Mouse (Mus musculus): ENCODE measurements around the gene Pdxdc1.
"Not testable (repeated sequence)": the region's sequence is repeated elsewhere in the genome, so short reads cannot be mapped to it uniquely, and the experiment has no call there.

Pdxdc1 gene

DNA sequence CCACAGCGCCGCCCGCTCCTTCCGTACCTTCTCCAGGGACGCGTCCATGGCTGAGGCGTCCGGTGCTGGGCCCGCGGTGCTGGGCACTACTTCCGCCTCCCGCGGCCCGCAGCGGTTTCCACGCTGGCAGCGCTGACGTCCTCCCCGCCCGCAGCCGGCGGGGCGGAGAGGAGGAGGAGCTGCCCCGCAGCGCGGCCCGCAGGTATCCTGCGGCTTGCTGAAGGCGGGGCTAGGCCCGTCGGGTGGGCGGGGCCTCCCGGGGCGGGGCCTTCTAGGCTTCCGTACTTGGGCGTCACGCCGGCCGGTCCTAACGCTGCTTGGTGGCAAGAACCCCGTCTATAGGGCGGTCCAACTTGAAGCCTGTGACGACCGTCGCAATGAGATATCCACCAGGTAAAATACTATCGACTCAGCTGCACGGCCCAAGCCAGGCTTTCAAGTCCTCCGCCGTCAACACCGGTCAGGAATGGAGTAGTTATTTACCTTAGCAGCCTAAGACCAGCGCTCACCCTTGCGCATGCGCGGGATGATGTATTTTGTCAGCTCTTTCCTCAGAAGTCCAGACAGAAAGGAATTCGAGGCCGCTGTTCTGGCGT is at the start of gene Pdxdc1, which contains the start of gene Mpv17l:
Pdxdc1 (minus strand) TSS at position 244 of the 596 bp plus-strand sequence.
Mpv17l (plus strand) TSS at position 274 of the 596 bp plus-strand sequence.
- DNase-seq (ENCODE audit: inconsistent age in 2 of 2, low spot score in 1 of 2): peak; percentile 98 to 100

DNA sequence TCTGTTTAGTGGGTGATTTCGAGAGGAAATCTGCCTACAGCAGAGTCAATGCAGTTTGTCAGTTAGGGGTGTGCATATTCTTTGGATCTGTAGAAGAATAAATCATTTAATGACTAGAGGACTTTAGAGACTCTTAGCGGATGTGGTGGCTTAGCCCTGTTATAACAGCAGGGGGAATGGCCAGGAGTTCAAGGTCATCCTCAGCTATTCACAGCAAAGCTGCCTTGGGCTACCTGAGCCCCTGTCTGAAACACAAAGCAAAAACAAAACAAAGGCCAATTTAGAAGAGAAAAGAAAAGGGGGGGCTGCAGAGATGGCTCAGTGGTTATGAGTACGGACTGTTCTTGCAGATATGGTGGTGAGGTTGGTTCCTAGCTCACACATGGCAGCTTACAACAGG is 48.3 kb upstream of the Pdxdc1 start:
- no peak for DNase-seq (ENCODE audit: inconsistent age in 2 of 2, low spot score in 1 of 2)

GRCm38 (mm10) chr16:13946306-13946705 is 43.4 kb upstream of the Pdxdc1 start:
- no peak for DNase-seq (ENCODE audit: inconsistent age in 2 of 2, low spot score in 1 of 2)

DNA sequence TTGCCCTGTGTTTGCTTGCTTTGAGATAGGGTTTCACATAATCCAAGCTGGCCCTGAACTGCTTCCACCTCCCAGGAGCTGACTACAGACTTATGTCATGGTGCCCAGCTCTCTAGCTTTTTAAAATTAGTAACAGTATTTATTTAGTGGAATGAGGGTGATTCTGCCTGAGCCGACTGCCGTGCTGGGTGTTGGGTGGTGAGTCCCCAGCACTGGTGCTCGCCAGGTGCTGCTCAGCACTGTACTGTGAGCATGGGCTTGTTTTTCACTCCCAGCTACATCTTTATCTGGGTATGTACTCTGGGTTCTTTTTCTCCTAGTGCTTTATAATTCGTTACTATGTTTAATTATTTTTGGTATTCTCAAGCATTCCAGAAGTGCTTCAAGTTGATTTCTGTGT is 42.2 kb upstream of the Pdxdc1 start:
- DNase-seq (ENCODE audit: inconsistent age in 2 of 2, low spot score in 1 of 2): no peak

DNA sequence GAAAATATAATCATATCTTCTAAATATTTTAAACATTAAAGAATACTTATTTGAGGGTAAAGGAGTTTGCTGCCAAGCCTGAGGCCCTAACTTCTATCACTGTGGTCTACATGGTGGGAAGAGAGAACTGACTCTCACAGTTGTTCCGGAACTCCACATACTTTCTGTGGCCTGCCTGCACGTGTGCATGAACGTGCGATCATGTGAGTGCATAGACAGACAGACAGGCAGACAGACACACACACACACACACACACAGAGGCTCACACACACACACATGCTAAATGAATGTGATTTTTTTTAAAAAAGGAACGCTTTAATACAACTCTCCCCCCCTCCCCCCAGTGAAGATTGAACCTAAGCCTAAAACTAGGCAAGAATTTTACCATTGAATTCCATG is 41.8 kb upstream of the Pdxdc1 start:
- no peak for DNase-seq (ENCODE audit: inconsistent age in 2 of 2, low spot score in 1 of 2)

DNA sequence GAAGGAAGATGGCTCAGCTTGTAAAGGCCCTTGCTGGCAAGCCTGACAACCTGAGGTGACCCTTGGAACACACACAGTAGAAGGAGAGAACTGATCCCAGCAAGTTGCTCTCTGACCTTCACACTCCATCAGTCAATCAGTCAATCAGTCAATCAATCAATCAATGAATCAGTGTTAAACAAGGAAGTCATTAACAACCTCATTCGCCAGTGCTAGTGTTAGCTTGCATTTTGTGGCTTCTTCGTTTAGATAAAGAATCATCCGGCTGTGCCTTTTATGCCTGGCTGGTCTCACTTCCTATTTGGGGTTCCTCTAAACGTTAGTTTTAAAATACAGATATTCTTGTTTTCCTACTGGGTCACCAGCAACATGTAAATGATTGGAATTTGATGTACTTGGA is 41.2 kb upstream of the Pdxdc1 start:
- no peak for DNase-seq (ENCODE audit: inconsistent age in 2 of 2, low spot score in 1 of 2)

- DNase-seq (ENCODE audit: inconsistent age in 2 of 2, low spot score in 1 of 2): no peak
These were observed 38.0 kb upstream of the Pdxdc1 start for GRCm38 (mm10) chr16:13940847-13941395.

DNA sequence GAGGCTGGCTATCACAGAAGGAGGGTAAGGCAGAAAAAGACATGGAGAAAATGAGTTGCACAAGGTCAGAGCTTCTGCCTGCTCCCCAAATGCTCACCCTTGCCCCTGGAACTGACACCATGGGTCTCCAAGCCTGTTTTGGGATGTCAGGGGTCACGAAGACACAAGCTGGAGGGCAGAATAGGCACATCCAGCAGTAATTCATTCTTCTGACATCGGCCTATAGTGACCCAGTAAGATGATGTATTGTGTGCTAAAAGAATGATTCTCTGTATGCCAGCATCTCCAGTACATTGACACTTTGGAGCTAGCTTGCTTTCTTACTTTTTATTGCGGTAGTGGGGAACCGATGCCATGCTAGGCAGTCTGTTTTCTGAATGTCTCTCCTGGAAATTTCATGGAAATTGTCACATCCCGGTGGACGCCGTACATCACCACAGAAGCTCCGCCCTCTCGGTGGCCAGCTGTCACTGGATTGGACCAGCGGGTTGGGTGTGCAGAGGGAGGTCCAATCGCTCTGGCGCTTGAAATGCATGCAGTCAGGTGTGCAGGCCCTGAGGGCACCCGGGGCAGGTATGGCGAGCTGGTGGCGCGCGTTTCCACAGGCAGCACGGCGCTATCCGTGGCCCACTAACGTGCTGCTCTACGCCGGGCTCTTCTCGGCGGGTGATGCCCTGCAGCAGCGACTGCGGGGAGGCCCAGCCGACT is 37.4 kb upstream of the Pdxdc1 start:
- peak; percentile 76 to 87 for DNase-seq (ENCODE audit: inconsistent age in 2 of 2, low spot score in 1 of 2)

- no peak for DNase-seq (ENCODE audit: inconsistent age in 2 of 2, low spot score in 1 of 2)
These were observed 24.6 kb upstream of the Pdxdc1 start for GRCm38 (mm10) chr16:13927456-13928075.

DNA sequence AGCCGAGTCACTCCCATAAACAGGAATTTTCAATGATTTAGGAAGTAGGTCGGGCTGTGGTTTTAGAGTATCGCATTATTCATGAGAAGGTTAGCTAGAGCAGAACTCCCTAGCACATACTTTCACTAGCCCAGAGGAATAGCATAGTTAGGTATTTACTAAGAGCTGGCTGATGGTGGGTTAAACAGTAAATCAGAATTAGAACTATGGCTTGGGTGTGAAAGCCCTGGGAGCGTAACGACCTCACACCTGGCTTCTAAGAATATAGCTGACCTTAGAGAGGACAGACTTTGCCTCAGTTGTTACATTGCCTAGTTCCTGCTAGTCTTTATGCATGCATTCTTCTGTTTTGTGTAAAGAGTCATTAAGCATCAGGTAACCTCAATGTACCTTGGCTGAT is 20.0 kb upstream of the Pdxdc1 start:
- not testable (repeated sequence) for DNase-seq (ENCODE audit: inconsistent age in 2 of 2, low spot score in 1 of 2)

GRCm38 (mm10) chr16:13922499-13922898 is 19.6 kb upstream of the Pdxdc1 start:
- not testable (repeated sequence) for DNase-seq (ENCODE audit: inconsistent age in 2 of 2, low spot score in 1 of 2)

- no peak for DNase-seq (ENCODE audit: inconsistent age in 2 of 2, low spot score in 1 of 2)
These were observed 18.9 kb upstream of the Pdxdc1 start for GRCm38 (mm10) chr16:13921781-13922180.

DNA sequence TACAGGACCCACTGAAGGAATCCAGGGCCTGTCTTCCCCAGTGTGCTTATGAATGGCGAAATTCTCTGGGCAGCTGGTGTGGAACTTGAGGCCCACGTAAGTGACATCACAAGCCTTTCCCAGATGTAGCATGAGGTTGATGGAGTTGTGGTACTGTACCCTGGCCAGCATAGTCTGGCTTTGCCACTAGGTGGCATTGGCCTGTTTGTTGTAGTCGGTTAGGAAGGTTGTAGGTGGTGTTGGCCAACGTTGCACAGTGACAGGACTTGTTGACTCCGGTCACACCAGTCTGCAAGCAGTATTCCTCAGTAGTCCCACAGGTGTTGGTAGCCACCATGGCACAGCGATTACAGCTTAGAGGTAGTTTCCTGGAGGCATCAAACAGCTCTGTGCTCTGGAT is 18.1 kb upstream of the Pdxdc1 start:
- DNase-seq (ENCODE audit: inconsistent age in 2 of 2, low spot score in 1 of 2): peak; percentile 43 to 70

DNA sequence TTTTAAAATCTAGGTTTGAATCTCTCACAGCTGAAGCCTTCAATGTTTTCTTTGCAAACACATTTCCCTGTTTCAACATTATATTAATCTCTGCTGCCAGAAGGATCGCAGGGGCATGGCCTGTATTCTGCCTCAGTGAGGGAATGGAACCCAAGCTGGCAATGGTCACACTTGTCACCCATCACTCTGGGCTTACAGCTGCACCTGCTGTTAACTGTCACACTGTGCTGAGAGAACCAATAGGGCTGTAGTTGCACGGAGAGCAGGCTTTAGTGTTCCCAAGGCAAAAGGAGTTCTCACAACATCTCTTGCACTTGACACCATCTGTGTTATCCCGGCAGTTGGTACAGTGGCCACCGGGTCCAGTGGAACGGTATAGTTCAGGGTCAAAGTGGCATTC is 17.2 kb upstream of the Pdxdc1 start:
- DNase-seq (ENCODE audit: inconsistent age in 2 of 2, low spot score in 1 of 2): no peak

DNA sequence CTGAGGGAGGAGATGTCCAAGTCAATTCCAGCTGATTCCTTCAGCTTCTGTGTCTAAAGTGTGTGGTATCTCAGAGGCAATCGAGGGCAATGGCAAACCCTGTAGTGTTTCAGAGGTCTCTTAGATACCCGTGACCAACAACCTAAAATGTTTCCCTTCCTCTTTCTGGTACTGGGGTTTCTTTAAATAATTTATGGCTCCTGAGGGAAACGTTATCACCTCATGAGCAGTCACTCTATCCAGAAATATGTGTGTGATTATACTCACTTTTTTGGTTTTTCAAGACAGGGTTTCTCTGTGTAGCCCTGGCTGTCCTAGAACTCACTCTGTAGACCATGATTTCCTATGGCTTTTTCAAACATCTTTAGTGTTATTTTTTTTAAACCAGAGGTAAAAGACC is 4.4 kb upstream of the Pdxdc1 start:
- no peak for DNase-seq (ENCODE audit: inconsistent age in 2 of 2, low spot score in 1 of 2)

- no peak for DNase-seq (ENCODE audit: inconsistent age in 2 of 2, low spot score in 1 of 2)
These were observed 557 bp upstream of the Pdxdc1 start for GRCm38 (mm10) chr16:13903488-13903887.

DNA sequence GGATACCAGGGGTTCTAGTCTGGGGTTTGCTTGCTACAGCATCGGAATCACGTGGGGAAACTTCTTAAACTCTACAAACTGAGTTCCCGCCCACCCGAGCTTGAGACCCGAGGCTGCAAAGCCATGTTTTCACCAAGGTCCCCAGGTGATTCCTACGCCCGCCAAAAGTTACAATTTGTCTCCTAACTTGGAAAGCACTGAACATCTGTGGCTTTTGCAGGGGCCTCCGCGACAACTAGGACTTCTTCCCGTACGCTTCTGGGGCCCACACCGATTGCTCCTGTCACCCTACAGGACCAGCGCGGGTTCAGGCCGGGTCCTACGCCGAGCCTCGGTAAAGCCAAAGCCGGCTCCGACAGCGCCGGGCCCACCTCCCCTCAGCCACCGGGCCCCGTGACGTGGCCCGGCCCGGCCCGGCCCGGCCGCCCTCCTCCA is 517 bp downstream of the Pdxdc1 start:
- DNase-seq (ENCODE audit: inconsistent age in 2 of 2, low spot score in 1 of 2): no peak

DNA sequence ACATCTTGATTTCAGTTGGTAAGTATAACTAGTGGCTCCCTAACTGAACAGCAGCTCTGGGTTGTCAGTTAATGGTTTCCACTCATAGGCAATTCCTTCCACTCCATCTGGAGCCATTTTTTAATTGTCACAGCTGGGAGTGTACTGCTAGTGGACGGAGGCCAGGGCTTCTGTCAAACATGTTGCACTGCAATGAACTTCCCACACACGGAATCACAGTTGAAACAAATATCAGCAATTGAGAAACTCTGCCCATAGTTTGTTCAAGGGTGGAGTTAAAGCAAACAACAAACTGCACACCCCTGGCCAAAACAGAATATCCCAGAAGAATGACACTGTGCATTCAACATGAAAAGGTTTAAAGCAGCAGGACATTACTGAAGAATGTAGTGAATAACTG is 4.0 kb downstream of the Pdxdc1 start:
- DNase-seq (ENCODE audit: inconsistent age in 2 of 2, low spot score in 1 of 2): no peak

- no peak for DNase-seq (ENCODE audit: inconsistent age in 2 of 2, low spot score in 1 of 2)
These were observed 6.6 kb downstream of the Pdxdc1 start for GRCm38 (mm10) chr16:13896357-13896756.

DNA sequence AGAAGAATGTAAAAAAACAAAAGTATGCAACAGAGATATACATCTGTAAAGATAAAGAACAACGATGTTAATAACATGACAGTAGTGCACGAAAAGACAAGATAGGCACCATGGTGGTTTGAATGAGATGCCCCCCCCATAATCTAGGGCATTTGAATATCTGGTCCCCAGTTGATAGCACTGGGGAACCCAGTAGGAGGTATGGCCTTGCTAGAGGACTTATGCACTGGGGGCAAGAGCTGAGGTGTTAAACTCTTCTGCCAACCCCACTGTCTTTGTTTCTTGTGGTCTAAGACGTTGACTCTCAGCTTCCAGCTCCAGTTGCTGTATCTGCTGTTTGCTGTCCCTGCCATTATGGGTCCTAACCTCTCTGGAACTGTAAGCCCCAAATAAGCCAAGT is 7.2 kb downstream of the Pdxdc1 start:
- no peak for DNase-seq (ENCODE audit: inconsistent age in 2 of 2, low spot score in 1 of 2)

GRCm38 (mm10) chr16:13894097-13894496 is 8.8 kb downstream of the Pdxdc1 start:
- DNase-seq (ENCODE audit: inconsistent age in 2 of 2, low spot score in 1 of 2): no peak

DNA sequence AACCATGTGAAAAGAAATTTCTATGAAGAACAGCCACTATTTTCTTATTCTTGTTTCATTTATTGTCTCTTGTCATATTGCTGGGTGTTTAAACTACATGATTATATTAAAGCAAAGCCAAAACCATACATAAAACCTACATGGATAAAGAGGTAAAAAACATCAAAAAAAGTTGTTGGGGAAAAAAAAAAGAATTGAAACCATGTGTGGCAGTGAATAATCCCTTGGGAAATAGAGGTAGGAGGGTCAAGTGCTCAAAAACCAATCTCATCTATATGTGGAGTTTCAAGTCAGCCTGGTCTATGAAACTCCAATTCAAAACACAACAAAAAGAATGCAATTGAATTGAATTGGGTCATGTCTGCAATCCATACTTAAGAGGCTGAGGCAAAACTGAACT is 10.1 kb downstream of the Pdxdc1 start:
- no peak for DNase-seq (ENCODE audit: inconsistent age in 2 of 2, low spot score in 1 of 2)
